Mouse (Mus musculus): ENCODE measurements at regions not wholly inside any gene's neighbourhood (a gene's known extent, or its start where the extent isn't known, plus 50 kb on each side); places are given as distances from the start of the nearest gene placed in this dataset.

DNA sequence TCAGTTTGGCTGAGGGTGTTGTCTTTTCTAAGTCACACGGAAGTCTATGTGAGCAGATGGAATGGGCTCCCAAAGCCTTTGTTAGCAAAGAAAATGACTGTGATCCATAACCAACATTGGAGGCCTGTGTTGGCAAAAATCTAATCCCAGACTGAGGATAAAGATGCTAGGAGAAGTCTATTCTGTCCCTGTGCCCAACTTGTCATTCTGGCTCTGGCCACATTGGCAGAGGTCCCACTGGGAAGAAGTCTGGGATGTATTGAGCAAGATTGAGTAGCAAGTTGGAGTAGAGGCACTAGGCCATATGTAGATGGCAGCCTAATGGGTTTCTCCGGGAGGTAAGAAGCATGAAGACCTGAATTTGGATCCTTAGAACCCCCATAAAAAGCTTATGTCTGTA lies 54.1 kb downstream of the Nog start:
- no peak for DNase-seq (ENCODE audit: low spot score in 2 of 2)

DNA sequence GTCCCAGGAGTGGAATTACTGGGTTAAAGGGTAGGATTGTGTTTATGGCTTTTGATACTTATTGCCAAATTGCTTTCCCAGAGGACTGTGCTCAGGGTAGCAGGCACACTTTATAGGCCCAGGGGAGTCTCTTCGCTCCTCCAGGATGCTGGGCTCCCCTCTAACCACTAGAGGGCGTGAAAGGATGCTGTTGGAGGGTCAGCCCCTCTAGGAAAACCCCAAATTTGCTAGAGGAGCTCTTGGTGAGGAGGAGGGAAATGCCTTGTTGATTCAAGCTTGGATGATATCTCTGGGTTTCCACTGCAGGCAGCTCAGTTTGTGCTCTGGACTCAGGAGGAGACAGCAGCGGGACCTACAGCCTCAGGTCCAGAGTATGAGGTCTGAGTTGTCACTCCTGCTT lies 58.8 kb downstream of the Nog start:
- DNase-seq (ENCODE audit: low spot score in 2 of 2) = peak; percentile 32 to 60

DNA sequence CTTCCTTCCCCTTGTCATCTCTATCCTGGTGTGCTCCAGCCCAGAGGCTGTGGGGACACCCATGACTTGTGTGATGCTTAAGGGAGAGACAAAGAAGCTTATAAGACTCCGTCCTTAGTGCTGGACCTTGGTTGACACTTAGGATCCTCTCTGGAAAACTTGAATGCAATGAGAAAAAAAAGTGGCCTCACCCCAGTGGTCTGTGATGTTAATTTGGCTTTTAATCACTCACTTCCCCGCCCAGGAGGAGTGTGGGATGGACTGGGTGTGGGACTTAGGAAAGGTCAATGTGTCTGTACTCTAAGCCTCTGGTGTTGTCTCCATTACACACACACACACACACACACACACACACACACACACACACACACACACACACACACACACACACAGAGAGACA lies 60.0 kb downstream of the Nog start:
- DNase-seq (ENCODE audit: low spot score in 2 of 2) = no peak

DNA sequence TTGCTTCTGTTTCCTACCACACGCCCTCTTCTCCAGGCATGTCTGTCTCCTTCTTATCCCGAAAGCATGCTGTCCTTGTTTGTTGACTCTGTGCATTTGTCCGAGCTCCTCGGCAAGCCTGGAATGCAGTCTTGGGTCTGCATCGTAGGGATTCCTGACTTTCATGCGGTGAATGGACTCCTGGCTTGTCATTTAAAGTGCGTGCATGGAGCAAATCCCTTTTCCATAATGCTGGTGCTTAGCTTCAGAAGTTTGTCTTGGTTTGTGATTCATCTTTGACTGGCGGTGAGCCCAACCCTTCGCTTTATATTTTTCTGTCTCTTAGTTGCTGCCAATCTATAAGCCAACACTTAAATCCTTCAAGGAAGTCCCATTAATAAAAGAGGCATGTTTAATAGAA lies 62.2 kb downstream of the Nog start:
- no peak for DNase-seq (ENCODE audit: low spot score in 2 of 2)

DNA sequence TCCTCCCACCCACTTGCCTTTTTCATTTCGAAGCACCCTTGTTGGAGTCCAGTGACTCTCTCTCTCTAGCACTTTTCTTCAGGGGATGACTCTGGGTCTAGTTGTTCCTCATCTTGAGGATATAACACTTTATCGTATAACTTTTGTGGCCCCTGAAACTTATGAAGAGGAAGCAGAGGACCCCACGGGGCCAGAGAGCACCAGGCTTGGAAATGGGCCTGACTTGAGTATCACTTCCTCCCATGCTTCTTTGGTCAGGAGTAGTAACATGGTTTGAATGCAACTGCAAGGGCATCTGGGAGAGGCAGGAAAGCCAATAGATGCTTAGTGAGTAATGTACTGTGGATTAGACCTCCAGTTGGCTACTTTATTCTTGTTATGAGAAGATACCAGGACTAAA lies 65.2 kb downstream of the Nog start:
- no peak for DNase-seq (ENCODE audit: low spot score in 2 of 2)

DNA sequence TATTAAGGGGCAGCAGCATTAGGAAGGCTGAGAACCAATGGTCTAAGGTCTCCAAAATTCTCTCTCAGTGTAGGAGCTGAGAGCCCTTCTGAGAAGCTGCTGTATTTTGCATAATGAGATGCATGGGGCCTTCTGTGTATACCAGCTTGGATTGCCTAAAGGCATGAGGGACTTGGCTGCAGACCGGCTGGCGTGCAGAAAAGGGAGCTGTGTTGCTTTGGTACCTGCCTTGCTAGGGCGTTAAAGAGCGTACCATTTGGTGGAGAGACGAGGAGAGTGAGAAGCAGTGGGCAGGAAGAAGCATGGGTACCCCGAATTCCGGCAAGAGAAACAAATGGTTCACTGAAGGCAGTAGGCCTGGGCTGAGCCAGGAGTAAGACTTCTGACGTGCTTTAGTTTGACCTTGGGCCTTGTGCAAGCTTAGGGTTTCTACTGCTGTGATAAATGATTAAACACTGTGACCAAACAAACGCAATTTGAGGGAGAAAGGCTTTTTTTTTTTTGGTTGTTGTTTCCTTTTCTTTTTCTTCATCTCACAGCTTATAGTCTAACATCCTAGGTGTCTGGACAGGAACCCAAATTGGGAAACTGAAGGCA lies 69.2 kb downstream of the Nog start:
- DNase-seq (ENCODE audit: low spot score in 2 of 2) = peak in 1 of 2 experiments; percentile 40

DNA sequence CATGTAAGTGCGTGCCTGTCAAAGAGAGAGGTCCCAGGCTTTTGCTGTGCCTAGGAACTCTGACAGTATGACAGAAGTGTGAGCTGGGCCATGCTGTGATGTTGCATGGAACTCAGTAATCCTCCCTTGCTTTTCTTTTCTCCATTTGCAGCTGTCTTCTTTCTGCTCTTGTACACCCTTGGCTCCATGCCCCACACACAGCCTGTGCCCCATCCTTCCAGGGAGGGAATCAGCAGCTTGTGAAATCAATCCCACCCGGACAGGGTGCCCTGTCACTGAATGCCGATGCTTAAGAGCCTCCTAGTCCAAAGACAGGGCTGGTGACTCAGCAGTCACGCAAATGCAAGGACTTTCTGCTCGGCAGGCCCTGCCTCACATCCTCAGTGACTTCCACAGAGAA lies 72.4 kb downstream of the Nog start:
- DNase-seq (ENCODE audit: low spot score in 2 of 2) = no peak

DNA sequence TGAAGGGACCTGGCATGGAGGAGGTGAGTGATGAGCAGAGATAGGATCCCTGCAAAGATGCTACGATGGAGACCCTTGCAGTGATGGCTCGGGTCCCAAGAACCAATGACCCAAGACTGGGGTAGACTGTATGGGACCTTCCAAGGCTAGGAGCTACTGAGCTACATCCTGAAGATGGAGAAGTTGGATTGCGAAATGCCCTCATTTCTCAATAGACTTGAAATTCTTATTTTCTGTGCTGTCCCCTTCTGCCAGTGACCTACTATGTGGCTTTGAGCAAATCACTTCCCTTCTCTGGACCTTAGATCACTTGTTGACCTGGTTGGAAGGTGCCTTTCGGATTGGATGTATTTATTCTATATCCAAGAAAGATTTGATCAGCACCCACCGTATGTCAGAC lies 88.9 kb downstream of the Nog start:
- DNase-seq (ENCODE audit: low spot score in 2 of 2) = no peak

DNA sequence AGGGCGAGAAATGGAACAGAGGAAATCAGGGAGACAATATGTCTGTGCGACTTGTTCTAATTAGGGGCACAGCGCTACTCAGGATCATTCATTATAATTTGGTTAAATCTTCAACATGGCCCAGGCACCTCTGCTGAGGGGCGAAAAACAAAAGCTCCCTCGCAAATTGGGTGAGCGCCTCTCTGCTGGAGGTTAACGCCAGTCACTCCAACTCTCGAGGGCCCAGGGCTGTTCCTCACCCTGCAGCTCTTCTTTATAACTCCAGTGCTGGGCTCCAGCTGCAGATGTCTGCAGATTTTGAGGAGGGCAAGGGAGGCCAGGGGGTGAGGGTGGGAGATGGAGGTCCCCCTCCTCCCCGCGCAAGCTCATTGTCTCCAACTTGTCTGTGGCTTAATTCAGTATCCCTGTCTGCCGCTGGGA lies 92.6 kb downstream of the Nog start:
- no peak for DNase-seq (ENCODE audit: low spot score in 2 of 2)

DNA sequence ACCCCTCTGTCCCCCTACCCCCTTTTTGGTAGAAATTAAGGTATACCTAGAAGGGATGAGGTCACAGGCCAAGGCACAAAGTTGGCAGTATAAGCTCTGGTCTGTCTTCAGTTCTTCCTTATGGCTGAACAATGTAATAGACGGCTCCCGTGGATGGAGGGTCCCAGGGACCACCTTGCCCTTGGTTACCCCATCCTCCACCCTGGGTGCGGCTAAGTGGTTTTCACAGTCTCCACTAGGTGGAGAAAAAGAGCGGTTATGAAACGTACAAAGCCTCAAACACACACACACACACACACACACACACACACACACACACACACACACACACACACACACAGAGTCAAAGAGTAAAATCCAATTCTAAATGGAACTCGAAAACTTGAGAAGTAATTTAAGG lies 93.1 kb downstream of the Nog start:
- DNase-seq (ENCODE audit: low spot score in 2 of 2) = peak in 1 of 2 experiments; percentile 22

DNA sequence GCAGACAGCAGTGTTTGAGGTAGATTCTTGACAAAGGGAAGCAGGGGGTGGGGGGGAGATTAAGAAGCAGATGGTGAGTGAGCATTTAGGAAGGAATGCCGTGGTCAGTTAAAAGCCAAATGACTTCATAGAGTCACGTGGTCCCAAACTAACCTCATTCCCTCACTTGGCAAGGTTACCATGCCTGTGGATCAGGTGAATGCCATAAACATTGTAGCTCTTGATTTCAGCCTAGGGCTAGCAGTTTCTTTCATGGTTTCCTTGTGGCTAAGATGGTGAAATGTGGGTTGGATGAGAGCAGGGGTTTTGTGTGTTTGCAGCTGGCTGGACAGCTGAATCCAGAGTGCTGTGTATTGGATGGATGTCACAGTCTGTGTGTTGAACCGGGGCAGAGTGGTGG lies 95.3 kb downstream of the Nog start:
- no peak for DNase-seq (ENCODE audit: low spot score in 2 of 2)

DNA sequence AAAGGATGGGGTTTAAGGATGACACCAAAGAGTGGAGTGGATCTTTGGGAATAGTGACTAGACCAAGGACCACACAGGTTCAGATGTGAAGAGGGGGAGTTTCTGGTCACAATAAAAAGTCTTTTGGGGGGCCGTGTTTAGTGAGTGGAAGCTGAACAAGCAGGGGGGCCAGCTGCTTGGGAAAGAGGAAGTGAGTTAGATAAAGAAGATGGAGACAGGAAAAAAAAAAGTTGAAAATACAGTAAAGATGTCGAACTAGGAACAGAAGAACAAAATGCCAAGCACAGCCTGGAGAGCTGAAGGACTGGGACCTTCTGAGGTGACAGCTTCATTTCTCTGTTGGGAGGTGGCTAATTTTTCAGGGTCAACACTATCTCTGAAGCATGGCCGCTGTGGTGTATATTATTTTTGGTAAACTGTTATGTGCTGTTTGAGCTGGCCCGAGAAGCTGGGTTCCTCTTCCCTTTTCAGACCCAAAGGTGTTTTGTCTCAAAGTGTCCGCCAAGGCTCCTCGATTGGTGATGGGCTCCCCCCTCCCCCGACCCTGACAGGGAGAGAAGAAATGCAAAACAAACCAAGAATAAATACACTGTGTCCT lies 97.1 kb downstream of the Nog start:
- no peak for DNase-seq (ENCODE audit: low spot score in 2 of 2)

DNA sequence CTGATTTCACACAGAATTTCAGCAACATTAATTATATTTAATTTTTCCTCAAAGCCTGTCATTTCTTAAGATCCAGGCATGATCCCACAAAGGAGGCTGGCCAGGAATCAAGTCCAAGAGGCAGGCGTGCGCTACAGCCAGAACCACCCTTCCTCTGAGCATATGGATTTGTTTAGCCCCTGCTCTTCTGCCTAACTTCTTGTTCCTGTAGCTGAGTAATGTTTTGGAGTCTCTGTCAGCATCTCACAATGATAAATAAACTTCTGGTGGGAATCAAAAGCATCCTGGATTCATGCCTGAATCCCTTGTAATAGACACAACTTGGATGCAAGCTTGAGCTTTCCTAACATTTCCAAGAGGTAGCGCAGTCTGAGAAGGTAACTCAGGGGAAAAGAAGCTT lies 101.7 kb downstream of the Nog start:
- no peak for DNase-seq (ENCODE audit: low spot score in 2 of 2)

DNA sequence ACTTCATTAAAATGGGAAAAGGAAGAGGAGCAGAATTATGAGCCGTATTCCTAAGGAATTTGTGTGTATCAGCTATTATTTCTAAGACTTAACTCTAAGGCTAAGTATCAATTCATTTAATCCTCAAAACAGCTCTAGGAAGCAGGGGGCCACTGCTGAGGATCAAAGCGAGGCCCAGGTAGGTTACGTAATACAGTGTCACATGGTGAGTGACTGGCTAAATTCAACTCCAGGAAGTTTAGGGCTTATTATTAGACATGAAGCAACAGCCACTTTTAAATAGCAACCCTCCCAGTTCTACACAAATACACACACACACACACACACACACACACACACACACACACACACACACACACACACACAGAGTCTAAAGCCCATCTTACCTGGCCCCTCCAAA lies 109.3 kb downstream of the Nog start:
- DNase-seq (ENCODE audit: low spot score in 2 of 2) = no peak

DNA sequence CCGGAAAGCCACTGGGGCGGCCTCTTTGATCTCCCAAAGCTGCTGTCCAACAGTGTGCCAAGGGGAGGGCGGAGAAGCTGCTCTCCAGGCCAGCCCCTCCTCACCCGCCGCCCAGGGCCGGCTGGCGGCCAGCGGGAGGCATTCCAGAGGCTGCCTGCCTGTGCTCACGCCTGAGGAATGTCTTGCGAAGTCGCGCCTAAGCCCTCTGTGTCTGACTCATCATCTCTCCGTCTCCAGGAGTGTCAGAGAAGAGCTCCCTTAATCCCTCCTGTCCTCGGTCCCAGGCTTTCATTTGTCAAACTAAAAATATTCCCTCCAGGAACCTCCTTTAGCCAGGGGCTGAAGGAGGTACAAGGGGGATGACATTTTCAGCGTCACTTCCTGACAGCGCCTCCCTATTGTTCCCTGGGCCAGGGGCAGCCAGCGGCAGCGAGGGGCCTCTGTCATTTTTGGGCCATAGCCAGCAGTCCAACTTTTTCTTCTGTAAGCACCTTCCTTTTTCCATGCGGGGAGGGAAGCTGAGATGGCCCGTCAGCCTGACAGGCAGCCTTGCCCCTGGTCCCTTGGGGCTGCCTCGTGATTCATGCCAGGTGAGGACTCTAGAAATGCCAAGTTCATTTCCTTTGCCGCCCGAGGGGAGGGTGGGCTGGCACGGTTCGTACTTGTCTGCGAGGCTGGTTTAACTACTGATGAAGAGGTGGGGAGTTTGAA lies 113.4 kb downstream of the Gm525 start:
- DNase-seq (ENCODE audit: low spot score in 2 of 2) = peak; percentile 74 to 75

DNA sequence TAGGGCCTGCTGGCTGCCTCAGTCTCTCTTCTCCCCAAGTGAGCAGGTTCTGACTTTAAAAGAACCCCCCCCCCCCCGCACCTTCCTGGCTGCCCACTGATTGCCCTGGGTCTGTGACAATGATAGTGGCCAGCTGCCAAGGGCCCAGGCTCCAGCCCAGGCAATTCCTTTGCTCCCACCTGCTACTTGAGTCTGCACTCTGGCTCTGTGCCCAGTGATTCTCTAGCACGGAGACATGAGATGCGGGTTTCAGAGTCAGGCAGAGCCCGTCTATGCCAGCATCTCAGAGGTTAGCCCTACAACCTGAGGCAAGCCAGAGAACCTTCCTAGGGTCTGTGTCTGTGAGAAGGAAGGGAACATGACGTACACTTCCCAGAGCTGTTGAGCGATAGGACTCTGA lies 112.2 kb downstream of the Gm525 start:
- DNase-seq (ENCODE audit: low spot score in 2 of 2) = peak; percentile 42 to 43

DNA sequence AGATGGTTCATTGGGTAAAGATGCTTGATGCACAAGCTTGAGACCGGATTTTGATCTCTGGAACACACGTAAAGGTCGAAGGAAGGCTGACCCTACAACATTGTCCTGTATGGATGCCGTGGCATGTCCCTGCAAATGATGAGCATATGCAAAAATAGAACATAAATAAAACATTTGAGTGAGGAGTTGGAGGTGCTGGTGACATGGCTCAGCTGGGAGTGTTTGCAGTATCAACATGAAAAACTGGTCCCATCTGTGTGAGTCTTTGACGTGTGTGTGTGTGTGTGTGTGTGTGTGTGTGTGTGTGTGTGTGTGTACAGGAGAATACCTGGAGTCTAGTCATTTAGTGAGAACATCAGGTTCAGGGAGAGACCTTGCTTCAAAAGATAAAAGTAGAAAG lies 107.8 kb downstream of the Gm525 start:
- no peak for DNase-seq (ENCODE audit: low spot score in 2 of 2)

DNA sequence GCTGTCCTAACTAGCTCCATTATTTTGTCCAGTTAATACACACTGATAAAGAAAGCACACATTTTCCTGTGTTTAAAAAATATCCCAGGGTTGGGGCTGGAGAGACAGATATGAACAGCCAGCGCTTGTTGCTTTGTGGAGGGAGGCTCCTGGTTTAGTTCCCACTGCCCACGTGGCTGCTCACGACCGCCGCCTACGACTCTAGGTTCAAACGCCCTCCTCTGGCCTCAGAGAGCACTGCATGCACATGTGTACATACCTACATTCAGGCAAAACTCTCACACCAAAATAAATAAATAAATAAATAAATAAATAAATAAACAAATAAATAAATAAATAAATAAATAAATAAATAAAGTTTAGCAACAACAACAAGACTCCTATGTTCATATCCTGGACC lies 104.8 kb downstream of the Gm525 start:
- no peak for DNase-seq (ENCODE audit: low spot score in 2 of 2)

DNA sequence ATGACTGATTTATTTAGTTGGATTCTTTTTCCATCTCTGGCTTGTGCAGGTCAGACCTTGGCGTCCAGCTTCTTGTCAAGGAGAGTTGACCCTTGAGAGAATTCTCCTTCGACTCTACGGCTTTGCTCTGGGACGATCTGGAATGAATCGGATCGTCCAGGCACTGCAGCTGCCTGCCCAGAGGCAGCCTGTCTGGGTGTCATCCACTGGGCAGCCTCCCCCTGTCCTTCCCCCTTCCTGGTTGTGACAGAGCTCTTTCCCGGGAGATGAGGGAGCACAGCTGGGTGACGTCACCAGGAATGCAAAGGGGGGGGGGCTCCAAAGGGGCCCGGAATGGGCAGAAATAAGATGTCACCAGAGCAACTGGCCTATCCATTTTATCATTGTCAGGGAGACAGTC lies 101.9 kb downstream of the Gm525 start:
- DNase-seq (ENCODE audit: low spot score in 2 of 2) = no peak

DNA sequence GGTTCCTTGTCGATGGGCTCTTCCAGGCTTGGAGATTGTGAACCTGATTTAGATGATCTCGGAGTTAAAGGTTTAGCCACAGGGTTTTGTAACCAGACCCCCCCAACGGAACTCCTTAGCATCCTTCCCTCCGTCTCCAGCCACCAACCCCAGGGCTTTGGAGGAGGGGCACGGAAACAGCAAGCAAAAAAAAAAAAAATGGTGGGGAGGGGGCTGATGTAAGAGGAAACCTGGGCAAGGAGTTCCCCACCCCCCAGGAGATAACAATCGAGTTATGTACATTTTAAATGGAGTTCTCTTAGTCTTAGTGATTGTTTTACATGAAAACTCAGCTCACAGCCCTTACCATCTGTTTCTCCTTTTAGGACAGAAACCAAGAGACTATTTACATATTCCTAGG lies 101.3 kb downstream of the Gm525 start:
- no peak for DNase-seq (ENCODE audit: low spot score in 2 of 2)

DNA sequence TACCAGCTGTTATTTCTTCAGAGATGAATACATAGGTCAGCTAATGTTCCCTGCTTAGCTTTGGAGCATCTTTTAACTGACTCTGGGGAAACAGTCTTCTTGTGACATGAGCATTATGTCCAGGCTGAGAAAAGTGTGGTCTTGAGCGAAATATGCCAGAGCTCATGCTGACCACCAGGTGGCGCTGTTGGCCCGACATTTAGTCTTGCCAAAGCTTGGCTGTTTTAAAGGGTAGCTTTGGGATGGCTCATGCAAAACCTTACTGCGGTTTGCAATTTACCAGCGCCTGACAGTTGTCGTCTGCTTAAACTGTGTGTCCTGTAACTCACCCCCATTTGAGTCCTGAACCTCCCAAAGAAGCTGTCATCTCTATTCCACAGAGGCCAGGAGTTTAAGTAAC lies 91.6 kb downstream of the Gm525 start:
- DNase-seq (ENCODE audit: low spot score in 2 of 2) = peak; percentile 77 to 92

DNA sequence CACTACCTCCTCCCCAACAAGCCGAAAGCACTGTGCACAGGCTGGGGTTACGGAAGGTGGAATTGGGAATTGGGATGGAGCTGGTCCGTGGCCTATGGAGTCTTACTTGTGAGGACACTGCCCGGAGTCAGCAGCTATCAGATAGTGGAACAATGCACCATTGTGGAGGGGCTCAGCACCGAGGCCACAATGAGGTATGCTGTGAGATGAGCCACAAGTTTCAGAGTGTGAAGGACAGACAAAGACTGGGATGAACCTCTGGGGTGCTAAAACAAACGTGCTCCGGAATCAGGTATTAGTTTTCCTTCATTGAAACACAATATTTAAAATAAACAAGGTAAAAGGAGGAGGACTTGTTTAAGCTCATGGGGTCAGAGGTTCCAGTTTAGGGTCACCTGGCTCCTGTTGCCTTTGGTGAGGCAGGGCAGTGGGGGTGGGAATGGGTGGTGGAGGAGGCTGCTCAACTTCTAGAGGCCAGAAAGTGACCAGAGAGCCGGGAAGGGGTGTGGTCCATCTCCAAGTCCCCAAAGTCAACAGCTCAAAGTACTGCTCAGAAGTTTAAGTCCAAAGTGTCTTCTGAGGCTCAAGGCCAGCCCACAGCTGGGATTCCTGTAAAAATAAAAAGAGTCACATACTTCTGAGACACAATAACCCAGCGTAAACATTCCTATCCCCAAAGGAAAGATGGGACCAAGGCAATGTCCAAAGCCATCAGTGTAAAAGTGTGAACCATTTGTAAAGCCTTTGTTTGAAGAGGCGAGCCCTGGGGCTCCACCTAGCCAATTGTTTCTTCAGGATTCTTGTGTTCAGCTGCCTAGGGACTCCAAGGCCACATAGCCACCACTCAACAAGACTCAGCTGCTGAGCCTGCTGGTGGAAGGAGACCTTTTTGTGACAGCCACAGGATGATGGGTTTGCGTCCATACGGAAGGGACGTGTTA lies 80.1 kb downstream of the Gm525 start:
- DNase-seq (ENCODE audit: low spot score in 2 of 2) = no peak

All from right cerebral cortex, postnatal 10 days (tissue).